Mouse (Mus musculus) heart, embryonic 13.5 days (tissue): Measurements from ENCODE around the gene Wnk4. TPM values are rescaled to one million over a fixed set of nuclear protein-coding genes. Genes with fewer than 3 reads are reported as not detected.
A peak's percentile ranks its signal among the peaks of the same experiment; 100 is the strongest.

Experiments
- ATAC-seq: fragments of 200-750 bp; cut with Nextera tagmentation; 2 replicates; pipeline ENCODE4 v1.8.0; 2017; ENCODE audit warnings: moderate TSS enrichment; ENCODE audit not compliant: insufficient number of reproducible peaks, low FRiP score, low TSS enrichment; ENCODE audit errors: extremely low read depth
- H3K27ac ChIP-seq: fragments of 300-500 bp; sonication (generic); replicated peaks from 2 replicates; pipeline ENCODE4 v1.5.1; 2015; ENCODE audit warnings: moderate library complexity, mild to moderate bottlenecking, inconsistent platforms
- H3K27me3 ChIP-seq: fragments of 300-500 bp; sonication (generic); replicated peaks from 2 replicates; pipeline ENCODE4 v1.6.1; 2015; ENCODE audit warnings: mild to moderate bottlenecking, inconsistent platforms
- H3K36me3 ChIP-seq: fragments of 300-500 bp; sonication (generic); 2 replicates; pipeline ENCODE4 v1.6.1; 2015; ENCODE audit warnings: mild to moderate bottlenecking, inconsistent platforms
- H3K4me1 ChIP-seq: fragments of 300-500 bp; sonication (generic); 2 replicates; pipeline ENCODE4 v1.6.1; 2015; ENCODE audit warnings: inconsistent platforms
- H3K4me2 ChIP-seq: fragments of 300-500 bp; sonication (generic); 2 replicates; pipeline ENCODE4 v1.6.1; 2015; ENCODE audit warnings: inconsistent platforms, mild to moderate bottlenecking, moderate library complexity
- H3K4me3 ChIP-seq: fragments of 300-500 bp; sonication (generic); 2 replicates; pipeline ENCODE4 v1.5.1; 2015; ENCODE audit warnings: moderate library complexity, mild to moderate bottlenecking, inconsistent platforms
- H3K9ac ChIP-seq: fragments of 300-500 bp; sonication (generic); 2 replicates; pipeline ENCODE4 v1.6.1; 2015; ENCODE audit warnings: inconsistent platforms, mild to moderate bottlenecking, moderate library complexity
- H3K9me3 ChIP-seq: fragments of 300-500 bp; sonication (generic); 2 replicates; pipeline ENCODE4 v1.6.1; 2016; ENCODE audit warnings: inconsistent platforms
- WGBS: fragments of 180-500 bp; shearing (Covaris S2); methylation state at CpG from one replicate; pipeline ENCODE4 v1.1.7; 2015; ENCODE audit warnings: mixed read lengths; 5-methylcytosine and 5-hydroxymethylcytosine counted together
- polyA plus RNA-seq: library from polyadenylated mRNA; unstranded; fragments of >200 nt; fragmentation: Nextera tagmentation; extraction: Ambion mirVana; gene quantifications from 2 replicates; pipeline ENCODE4 v1.2.1, GENCODE M21; 2015

The Wnk4 gene
- polyA plus RNA-seq, 1 experiment from 2014 or later, result 8.0 TPM

DNA sequence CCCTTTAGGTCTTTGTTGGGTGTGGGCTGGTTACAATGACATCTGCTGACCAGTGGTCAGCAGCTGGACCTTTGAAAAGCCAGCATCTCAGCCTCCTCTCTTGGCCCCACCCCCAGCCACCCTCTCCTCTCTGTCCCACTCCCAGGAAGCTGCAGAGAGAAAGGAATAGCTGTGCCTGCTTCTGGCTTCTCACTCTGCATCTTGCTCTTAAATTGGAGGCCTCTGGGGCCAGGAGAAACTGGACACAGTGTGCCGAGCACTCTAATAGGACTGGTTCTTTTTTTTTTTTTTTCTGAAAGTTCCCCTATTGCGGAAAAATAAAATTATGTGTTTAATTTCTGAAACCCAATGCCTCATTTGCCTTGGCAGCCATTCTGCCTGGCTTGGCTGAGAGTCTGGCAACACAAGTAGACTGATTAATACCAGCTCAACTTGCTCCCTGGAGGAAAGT, 30.3 kb upstream of the Wnk4 start:
- Histone ChIP-seq H3K36me3 (no peaks in the 10 kb centered on the region), H3K4me3 (no peak overlapping the region), H3K4me1 (peaks cover 39% of the 10 kb centered on the region), H3K27ac (peak overlapping the region; percentile 95), H3K9me3 (no peaks in the 10 kb centered on the region), H3K4me2 (peak overlapping the region; percentile 58; the same call in 1 of the 2 replicates), H3K27me3 (peaks cover 8% of the 10 kb centered on the region; the same call in 1 of the 2 replicates), H3K9ac (no peak overlapping the region)
- WGBS, result 18% methylated on average over 2 of the region's 2 CpGs
- ATAC-seq, result no peak

DNA sequence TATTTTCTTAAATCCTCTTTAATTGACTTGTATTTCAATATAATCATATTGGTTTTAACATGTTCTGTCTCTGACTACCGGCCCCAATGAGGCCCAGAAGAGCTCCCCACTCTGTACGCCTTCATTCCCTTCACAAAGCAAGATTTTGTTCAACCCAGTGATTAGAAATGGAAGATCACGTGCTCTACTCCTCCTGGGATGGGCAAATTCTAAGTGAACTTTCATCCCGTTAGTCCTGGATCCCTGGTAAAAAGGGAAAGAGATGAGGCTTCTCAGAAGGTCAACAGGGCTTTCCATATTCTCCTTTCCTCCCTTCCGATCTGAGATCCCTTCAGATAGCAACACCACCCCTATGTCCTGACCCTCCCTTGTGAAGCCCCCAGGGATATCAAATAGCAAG, 29.8 kb upstream of the Wnk4 start:
- Histone ChIP-seq H3K9ac (peak overlapping the region; percentile 71; the same call in 1 of the 2 replicates), H3K9me3 (no peaks in the 10 kb centered on the region), H3K4me1 (peaks cover 35% of the 10 kb centered on the region), H3K4me2 (peak overlapping the region; percentile 58), H3K36me3 (no peaks in the 10 kb centered on the region), H3K27ac (peak overlapping the region; percentile 95), H3K4me3 (no peak overlapping the region), H3K27me3 (peaks cover 8% of the 10 kb centered on the region; the same call in 1 of the 2 replicates)
- 28% methylated on average over 5 of the region's 5 CpGs for WGBS
- ATAC-seq, result no peak

DNA sequence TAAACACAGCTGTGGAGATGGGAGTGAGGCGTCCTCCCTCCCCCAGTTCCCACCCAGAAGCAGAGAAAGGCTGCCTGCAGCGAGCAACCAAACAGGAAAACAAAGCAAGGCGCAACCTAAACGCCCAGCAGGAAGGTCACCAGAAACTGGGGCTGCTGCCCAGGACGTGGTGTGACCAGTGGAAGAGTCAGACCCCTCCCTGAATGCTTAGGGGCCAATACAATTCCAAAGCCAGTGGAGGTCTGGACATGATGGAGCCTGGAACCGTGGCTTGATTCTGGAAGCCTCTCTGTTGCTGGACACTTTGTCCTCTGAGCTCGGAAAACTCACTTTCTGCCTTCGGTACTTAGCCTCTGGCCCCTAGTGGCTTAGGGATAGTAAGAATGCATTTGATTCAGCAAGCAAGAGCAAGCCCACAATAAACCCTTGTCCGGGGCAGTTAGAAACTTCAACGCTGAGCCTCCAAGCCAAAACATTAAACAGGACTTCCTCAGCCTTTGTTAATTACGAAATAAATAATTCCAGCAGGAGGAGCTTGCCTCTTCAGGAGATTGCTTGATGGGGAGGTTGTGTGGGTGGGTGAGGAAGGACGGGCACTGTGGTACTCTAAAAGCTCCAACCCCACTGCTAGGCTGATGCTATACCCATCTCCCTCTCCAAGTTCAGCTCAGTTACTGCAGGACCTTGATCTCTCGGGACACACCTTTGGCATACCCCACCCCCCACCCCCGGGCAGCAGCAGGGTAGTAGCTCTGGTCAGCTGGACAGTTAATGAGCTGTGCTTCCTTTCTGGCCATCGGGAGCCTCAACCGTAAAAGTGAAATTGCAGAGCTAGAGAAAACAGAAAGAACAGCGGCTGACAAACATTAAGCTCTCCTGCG, 29.1 kb upstream of the Wnk4 start:
- no peak for ATAC-seq
- peaks cover 34% of the 10 kb centered on the region for H3K4me1 ChIP-seq
- H3K36me3 ChIP-seq, result no peaks in the 10 kb centered on the region
- H3K27ac ChIP-seq, result peak overlapping the region; percentile 95
- H3K27me3 ChIP-seq, result peaks cover 8% of the 10 kb centered on the region; the same call in 1 of the 2 replicates
- peak overlapping the region; percentile 27 for H3K4me3 ChIP-seq
- H3K4me2 ChIP-seq, result peak overlapping the region; percentile 58
- WGBS, result 9% methylated on average over 18 of the region's 18 CpGs
- peak overlapping the region; percentile 71 for H3K9ac ChIP-seq
- no peaks in the 10 kb centered on the region for H3K9me3 ChIP-seq

DNA sequence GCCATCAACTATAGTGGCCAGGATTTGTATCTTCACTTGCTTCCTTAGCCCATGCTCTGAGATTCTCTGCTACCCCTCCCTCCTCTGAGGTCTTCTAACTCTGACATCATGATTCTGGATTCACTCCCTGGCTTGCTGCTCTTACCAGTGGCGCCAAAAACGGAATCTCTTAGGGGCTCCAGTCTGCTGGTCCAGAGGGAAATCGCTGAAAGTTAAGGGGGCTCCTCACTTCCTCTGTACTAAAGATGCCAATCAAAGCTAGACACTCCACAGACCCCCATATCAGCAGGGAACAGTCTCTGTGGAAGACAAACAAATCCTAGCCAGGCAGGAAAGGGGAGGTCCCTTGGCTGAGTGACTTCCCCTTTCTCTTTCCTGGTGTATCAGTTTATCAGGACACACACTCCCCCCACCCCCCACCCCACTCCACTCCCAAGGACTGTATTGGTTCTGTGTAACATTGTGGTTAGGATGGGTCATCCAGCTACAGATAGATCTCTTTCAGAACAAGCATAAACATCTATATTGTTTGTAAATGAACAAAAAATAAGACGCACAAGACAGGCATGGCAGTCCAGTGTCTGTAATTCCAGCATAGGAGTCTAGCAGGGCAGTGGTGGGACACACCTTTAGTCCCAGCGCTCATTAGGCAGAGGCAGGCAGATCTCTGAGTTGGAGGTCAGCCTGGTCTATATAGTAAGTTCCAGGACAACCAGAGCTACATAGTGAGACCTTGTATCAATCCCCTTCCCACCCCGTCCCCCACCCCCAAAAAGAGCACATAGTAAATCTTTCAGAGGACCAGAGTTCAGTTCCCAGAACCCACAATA, 28.1 kb upstream of the Wnk4 start:
- peak; percentile 59 for ATAC-seq
- peaks cover 8% of the 10 kb centered on the region; the same call in 1 of the 2 replicates for H3K27me3 ChIP-seq

DNA sequence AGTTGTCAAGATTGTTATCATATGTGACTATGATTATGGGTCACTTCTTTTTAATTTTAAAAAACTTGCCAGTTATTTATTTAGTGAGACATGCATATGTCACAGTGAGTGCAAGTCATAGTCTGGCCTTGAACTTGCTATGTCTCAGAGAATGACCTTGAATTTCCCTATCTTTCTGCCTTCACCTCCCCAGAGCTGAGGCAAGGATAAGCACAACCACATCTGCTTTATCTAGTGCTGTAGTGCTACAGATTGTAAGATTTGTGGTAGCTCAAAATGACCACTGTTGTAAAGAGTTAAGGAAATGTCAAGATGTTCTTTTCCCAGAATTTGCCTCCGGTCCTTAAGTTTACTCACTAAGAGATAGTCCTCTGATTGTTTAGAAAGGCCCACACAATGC, 27.1 kb upstream of the Wnk4 start:
- Histone ChIP-seq H3K4me1 (peaks cover 40% of the 10 kb centered on the region), H3K9me3 (no peaks in the 10 kb centered on the region), H3K27ac (no peak overlapping the region), H3K36me3 (no peaks in the 10 kb centered on the region), H3K4me2 (no peak overlapping the region), H3K27me3 (0 out of 2 replicates have a peak, but pooled peaks cover 8% of the 10 kb centered on the region), H3K9ac (no peak overlapping the region), H3K4me3 (no peak overlapping the region)
- no peak for ATAC-seq
- WGBS, result 66% methylated on average over 1 of the region's 1 CpGs

More for the DNA sequence above, 28.1 kb upstream of the Wnk4 start:
- Histone ChIP-seq H3K36me3 (no peaks in the 10 kb centered on the region), H3K9ac (peak overlapping the region; percentile 71), H3K4me3 (peak overlapping the region; percentile 27), H3K27ac (peak overlapping the region; percentile 95), H3K9me3 (no peaks in the 10 kb centered on the region), H3K4me2 (peak overlapping the region; percentile 58), H3K4me1 (peaks cover 31% of the 10 kb centered on the region)
- WGBS, result 42% methylated on average over 6 of the region's 6 CpGs

DNA sequence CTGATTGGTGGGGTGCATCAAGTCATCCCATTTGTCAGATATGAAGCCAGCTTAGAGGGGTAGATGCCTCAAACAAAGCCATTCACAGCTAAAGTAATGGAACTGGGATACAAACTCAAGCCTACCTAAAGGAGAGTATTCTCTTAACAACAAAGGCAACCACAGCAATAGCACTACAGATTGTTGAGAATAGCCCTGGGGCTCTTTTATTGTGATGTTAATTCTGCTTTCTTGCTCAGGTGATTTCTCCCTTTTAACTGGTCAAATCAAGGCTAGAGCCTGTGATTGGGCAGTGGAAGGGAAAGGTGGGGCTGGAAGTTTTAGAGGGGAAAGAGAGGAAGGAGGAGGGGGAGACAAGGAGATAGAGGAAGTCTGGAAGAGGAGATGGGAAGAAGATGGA, 26.2 kb upstream of the Wnk4 start:
- Histone ChIP-seq H3K4me1 (peaks cover 40% of the 10 kb centered on the region), H3K4me2 (no peak overlapping the region), H3K36me3 (no peaks in the 10 kb centered on the region), H3K27ac (no peak overlapping the region), H3K27me3 (0 out of 2 replicates have a peak, but pooled peaks cover 7% of the 10 kb centered on the region), H3K9me3 (no peaks in the 10 kb centered on the region), H3K4me3 (no peak overlapping the region), H3K9ac (no peak overlapping the region)
- no peak for ATAC-seq

DNA sequence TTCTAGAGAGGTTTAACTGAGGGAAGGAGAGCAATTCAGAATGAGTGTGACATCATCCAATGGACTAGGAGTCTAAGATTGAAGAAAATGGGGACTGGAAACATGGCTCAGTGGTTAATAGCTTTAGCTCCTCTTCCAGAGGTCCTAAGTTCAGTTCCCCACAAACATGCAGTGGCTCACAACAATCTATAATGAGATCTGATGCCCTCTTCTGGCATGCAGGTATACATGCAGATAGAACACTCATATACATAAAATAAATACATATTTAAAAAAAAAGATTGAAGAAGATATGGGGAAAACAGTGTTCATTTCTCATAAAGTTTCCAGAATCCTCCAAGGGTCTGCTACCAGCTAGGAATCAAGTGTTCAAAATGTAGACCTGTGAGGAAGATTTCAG, 24.9 kb upstream of the Wnk4 start:
- Histone ChIP-seq H3K4me3 (no peak overlapping the region), H3K27me3 (0 out of 2 replicates have a peak, but pooled peaks cover 2% of the 10 kb centered on the region), H3K4me1 (peaks cover 27% of the 10 kb centered on the region), H3K9me3 (no peaks in the 10 kb centered on the region), H3K4me2 (no peak overlapping the region), H3K9ac (no peak overlapping the region), H3K36me3 (no peaks in the 10 kb centered on the region), H3K27ac (no peak overlapping the region)
- ATAC-seq, result no peak

DNA sequence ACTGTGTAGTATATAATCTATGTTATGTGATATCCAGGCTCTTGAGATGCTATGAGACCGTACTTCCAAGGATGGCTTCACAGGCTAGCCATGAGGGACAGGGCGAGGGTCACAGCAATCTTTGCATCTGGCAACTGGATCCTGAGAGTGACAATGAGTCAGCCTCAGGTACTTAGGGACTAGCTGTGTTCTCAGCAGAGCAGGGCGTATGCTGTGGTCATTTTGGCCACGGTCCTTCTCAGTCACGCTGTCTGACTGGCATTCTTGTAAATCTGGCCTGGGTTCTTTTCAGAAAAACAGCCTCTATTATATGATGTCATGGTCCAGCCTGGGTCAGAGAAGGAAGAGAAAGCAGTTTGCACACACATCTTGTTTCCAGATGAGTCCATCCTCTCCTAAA, 23.6 kb upstream of the Wnk4 start:
- H3K4me1 ChIP-seq, result peaks cover 14% of the 10 kb centered on the region
- 88% methylated on average over 5 of the region's 5 CpGs for WGBS

DNA sequence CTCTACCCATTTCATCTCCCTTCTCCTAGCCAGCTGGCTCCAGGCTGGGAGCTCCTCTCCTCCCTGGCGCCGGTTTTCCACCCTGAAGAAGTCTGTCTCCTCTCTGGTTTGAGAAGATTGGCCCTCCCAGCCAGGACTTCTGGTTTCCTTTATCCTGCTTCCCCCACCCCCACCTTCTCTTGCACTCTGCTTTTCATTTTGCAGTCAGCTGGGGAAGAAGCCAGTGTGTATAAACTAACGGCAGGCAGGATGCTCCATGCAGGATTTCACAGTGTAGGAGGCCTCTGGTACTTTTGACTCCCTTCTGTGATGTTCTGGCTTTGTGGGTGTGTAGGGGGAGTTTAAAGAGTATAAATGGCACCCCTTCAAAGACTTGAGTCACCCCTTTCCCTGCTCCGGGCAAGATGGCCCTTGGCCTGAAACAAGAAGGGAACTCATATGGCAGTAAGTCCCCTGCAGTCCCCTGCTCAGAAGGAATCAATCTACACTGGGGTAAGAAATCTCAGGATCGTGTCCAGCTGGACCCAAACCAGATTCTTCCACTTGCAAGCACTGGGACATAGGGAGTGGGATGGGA, 22.2 kb upstream of the Wnk4 start:
- Histone ChIP-seq H3K4me1 (peaks cover 10% of the 10 kb centered on the region), H3K9ac (no peak overlapping the region), H3K27ac (peak overlapping the region; percentile 88), H3K4me2 (peak overlapping the region; percentile 14; the same call in 1 of the 2 replicates), H3K27me3 (peaks cover under 1% of the 10 kb centered on the region; the same call in 1 of the 2 replicates), H3K4me3 (no peak overlapping the region), H3K9me3 (no peaks in the 10 kb centered on the region), H3K36me3 (no peaks in the 10 kb centered on the region)
- WGBS, result 30% methylated on average over 5 of the region's 5 CpGs
- no peak for ATAC-seq

More for the DNA sequence above, 23.6 kb upstream of the Wnk4 start:
- no peak overlapping the region for H3K4me2 ChIP-seq
- no peaks in the 10 kb centered on the region for H3K9me3 ChIP-seq
- H3K4me3 ChIP-seq, result no peak overlapping the region
- H3K27me3 ChIP-seq, result no peaks in the 10 kb centered on the region
- no peaks in the 10 kb centered on the region for H3K36me3 ChIP-seq
- no peak for ATAC-seq
- no peak overlapping the region for H3K9ac ChIP-seq
- H3K27ac ChIP-seq, result peak overlapping the region; percentile 88; the same call in 1 of the 2 replicates

DNA sequence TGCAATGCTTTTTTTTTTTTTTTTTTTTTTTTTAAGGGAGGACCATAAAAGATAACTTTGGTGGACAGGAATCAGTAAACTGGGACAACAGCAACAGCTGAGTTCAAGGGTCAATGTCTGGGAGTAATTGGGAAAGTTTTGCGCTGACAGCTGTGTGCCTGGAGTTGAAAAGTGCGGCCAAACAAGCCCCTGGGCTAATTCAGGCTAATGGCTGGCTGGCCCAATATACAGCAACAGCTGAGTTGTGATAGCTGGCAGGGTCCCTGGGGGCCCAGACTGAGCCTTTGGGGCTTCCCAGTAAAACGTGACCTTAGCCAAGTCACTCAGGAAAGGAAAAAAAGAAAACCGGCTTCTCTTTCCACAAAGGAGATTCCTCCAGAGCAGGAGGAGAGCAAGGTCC, 15.3 kb upstream of the Wnk4 start:
- no peak for ATAC-seq
- 41% methylated on average over 4 of the region's 4 CpGs for WGBS
- peaks cover 26% of the 10 kb centered on the region for H3K4me1 ChIP-seq
- peak overlapping the region; percentile 94 for H3K27ac ChIP-seq
- H3K4me3 ChIP-seq, result peak overlapping the region; percentile 79
- H3K9ac ChIP-seq, result peak overlapping the region; percentile 91; the same call in 1 of the 2 replicates
- peak overlapping the region; percentile 92 for H3K4me2 ChIP-seq
- H3K36me3 ChIP-seq, result no peaks in the 10 kb centered on the region
- no peaks in the 10 kb centered on the region for H3K9me3 ChIP-seq
- H3K27me3 ChIP-seq, result peaks cover 58% of the 10 kb centered on the region
